Mouse (Mus musculus): ENCODE data around the gene Wiz. TPM values are rescaled to one million over a fixed set of nuclear protein-coding genes. Genes with fewer than 3 reads are reported as not detected.

Wiz gene
- polyA plus RNA-seq, 1 experiment from 2014 or later = 56.2 TPM

DNA sequence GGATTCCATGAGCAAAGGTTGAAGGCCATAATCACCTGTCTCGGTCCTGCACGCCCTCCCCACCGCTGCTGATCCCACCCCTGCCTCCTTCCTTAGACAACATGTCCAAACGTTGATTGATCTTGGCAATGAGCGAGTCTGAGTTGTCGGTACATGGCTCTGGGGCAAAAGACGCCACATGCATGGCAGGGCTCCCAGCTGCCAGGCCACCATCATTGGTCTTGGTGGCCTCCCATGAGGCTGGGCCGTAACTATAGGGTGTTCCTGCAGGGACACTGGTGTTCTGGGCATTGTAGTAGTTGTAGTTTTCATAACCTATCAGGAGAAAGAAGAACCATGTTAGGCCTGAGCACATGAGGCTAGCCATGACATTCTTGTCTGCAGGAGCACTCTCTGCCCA is 72.2 kb downstream of the Wiz start:
- H3K4me1 ChIP-seq (replicated peaks; ENCODE audit: control insufficient read depth, insufficient read depth, low read length) = no peaks in the 10 kb centered on the region; the same call in 1 of the 2 replicates
- H3K27me3 ChIP-seq (ENCODE audit: control insufficient read depth, insufficient read depth, low read length) = no peaks in the 10 kb centered on the region
- H3K4me3 ChIP-seq (ENCODE audit: low read depth, low read length) = no peak overlapping the region
- no peaks in the 10 kb centered on the region for H3K9me3 ChIP-seq (ENCODE audit: control insufficient read depth, low read length)
- H3K36me3 ChIP-seq (ENCODE audit: control insufficient read depth, insufficient read depth, low read length) = peaks cover 41% of the 10 kb centered on the region
- no peak overlapping the region for H3K27ac ChIP-seq (ENCODE audit: low read depth, low read length)
- no peak overlapping the region for H3K9ac ChIP-seq (ENCODE audit: low read length)
- WGBS = 95% methylated on average over 8 of the region's 8 CpGs
- no peak overlapping the region for H3K4me2 ChIP-seq (ENCODE audit: low read depth, low read length, severe bottlenecking)
- ATAC-seq (replicated peaks; ENCODE audit: low FRiP score) (no peak), DNase-seq (ENCODE audit: low spot score) (no peak)

DNA sequence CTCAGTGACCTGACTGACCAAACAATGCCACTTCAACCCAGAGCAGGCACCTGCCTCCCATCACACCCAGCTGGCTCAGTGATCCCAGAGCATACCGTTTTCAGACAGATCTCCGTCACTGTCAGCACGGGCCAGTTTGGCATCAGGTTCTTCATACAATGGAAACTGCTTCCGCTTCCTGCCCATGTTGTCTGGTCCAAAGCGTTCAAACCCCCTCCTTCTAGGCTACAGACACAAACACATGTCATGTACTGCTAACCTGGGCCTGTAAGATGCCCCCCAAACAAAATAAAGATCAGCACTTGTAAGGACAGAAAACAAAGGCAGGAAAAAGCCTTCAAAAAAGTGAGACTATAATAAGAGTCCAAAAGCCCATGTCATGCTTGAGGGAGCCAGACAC is 73.7 kb downstream of the Wiz start:
- no peak overlapping the region for H3K9ac ChIP-seq (ENCODE audit: low read length)
- no peak overlapping the region for H3K4me3 ChIP-seq (ENCODE audit: low read depth, low read length)
- H3K27me3 ChIP-seq (ENCODE audit: control insufficient read depth, insufficient read depth, low read length) = no peaks in the 10 kb centered on the region
- no peak overlapping the region for H3K4me2 ChIP-seq (ENCODE audit: low read depth, low read length, severe bottlenecking)
- no peak for ATAC-seq (replicated peaks; ENCODE audit: low FRiP score)
- no peak for DNase-seq (ENCODE audit: low spot score)
- H3K36me3 ChIP-seq (ENCODE audit: control insufficient read depth, insufficient read depth, low read length) = peaks cover 49% of the 10 kb centered on the region
- WGBS = 91% methylated on average over 5 of the region's 5 CpGs
- H3K4me1 ChIP-seq (replicated peaks; ENCODE audit: control insufficient read depth, insufficient read depth, low read length) = no peaks in the 10 kb centered on the region
- no peaks in the 10 kb centered on the region for H3K9me3 ChIP-seq (ENCODE audit: control insufficient read depth, low read length)
- H3K27ac ChIP-seq (ENCODE audit: low read depth, low read length) = no peak overlapping the region

DNA sequence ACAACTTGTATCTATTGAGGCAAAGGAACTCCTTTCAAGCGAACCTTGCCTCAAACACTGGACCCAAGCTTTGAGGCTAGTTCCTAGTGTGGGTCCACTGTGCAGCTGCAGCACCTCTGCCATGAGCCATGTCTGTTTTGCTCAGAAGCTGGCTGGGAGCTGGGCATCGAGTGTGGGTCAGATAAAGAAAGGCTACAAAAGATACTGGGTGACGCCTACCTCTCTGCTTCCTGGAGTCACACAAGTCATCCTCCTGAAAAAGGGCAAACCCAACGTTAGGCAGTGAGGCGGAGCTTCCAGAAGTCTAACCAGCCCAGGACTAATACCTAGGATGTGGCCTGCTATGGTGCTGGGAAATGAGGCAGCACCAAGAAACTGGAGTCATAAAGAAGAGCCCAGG is 75.3 kb downstream of the Wiz start:
- Histone ChIP-seq H3K4me1 (replicated peaks; ENCODE audit: control insufficient read depth, insufficient read depth, low read length) (no peaks in the 10 kb centered on the region), H3K36me3 (ENCODE audit: control insufficient read depth, insufficient read depth, low read length) (peaks cover 63% of the 10 kb centered on the region), H3K27me3 (ENCODE audit: control insufficient read depth, insufficient read depth, low read length) (no peaks in the 10 kb centered on the region), H3K9me3 (ENCODE audit: control insufficient read depth, low read length) (no peaks in the 10 kb centered on the region), H3K4me2 (ENCODE audit: low read depth, low read length, severe bottlenecking) (no peak overlapping the region), H3K27ac (ENCODE audit: low read depth, low read length) (no peak overlapping the region), H3K9ac (ENCODE audit: low read length) (no peak overlapping the region), H3K4me3 (ENCODE audit: low read depth, low read length) (no peak overlapping the region)
- ATAC-seq (replicated peaks; ENCODE audit: low FRiP score) (no peak), DNase-seq (ENCODE audit: low spot score) (no peak)
- WGBS = 83% methylated on average over 5 of the region's 5 CpGs

DNA sequence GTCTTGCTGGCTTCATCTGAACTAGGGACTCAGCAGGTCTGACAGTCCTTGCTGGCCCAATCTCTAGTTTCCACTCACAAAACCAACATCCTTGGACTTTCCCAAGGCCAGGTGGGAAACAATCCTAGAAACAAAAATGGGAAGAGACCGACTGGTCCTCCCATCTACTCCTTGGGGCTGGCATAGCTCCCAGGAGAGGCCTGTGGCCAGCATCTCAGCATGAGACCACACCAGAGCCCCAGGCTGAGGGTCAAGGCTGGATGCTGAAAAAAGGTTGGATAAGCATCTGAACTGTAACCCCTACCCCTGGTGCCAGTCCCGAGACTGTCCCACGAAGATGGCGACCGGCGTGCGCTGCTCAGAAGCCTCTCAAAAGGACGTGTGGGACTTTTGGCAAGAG is 76.4 kb downstream of the Wiz start:
- H3K27ac ChIP-seq (ENCODE audit: low read depth, low read length) = no peak overlapping the region
- H3K36me3 ChIP-seq (ENCODE audit: control insufficient read depth, insufficient read depth, low read length) = peaks cover 66% of the 10 kb centered on the region
- no peak overlapping the region for H3K4me3 ChIP-seq (ENCODE audit: low read depth, low read length)
- WGBS = 93% methylated on average over 8 of the region's 8 CpGs
- no peaks in the 10 kb centered on the region for H3K4me1 ChIP-seq (replicated peaks; ENCODE audit: control insufficient read depth, insufficient read depth, low read length)
- H3K9ac ChIP-seq (ENCODE audit: low read length) = no peak overlapping the region
- no peak for ATAC-seq (replicated peaks; ENCODE audit: low FRiP score)
- no peaks in the 10 kb centered on the region for H3K9me3 ChIP-seq (ENCODE audit: control insufficient read depth, low read length)
- no peak for DNase-seq (ENCODE audit: low spot score)
- H3K4me2 ChIP-seq (ENCODE audit: low read depth, low read length, severe bottlenecking) = no peak overlapping the region
- no peaks in the 10 kb centered on the region for H3K27me3 ChIP-seq (ENCODE audit: control insufficient read depth, insufficient read depth, low read length)

DNA sequence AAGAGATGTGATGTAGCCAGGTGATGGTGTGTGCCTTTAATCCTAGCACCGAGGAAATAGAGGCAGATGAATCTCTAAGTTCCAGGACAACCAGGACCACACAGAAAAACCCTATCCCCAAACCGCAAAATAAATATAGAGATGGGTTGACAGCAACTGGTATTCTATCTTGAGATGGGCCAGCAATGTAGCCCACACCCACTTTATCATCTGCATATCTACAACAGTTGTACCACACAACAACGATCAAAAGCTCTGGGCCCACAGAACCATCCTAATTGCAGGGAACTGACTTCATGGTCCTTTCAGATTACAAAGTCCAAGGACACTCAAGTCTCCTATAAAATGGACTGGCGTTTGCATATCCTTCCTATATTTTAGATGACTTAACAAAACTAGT is 81.3 kb downstream of the Wiz start:
- H3K9ac ChIP-seq (ENCODE audit: low read length) = no peak overlapping the region
- H3K27ac ChIP-seq (ENCODE audit: low read depth, low read length) = no peak overlapping the region
- no peak overlapping the region for H3K4me3 ChIP-seq (ENCODE audit: low read depth, low read length)
- 95% methylated on average over 4 of the region's 4 CpGs for WGBS
- no peak for DNase-seq (ENCODE audit: low spot score)
- no peaks in the 10 kb centered on the region for H3K9me3 ChIP-seq (ENCODE audit: control insufficient read depth, low read length)
- no peak for ATAC-seq (replicated peaks; ENCODE audit: low FRiP score)
- H3K4me2 ChIP-seq (ENCODE audit: low read depth, low read length, severe bottlenecking) = no peak overlapping the region
- H3K36me3 ChIP-seq (ENCODE audit: control insufficient read depth, insufficient read depth, low read length) = peaks cover 56% of the 10 kb centered on the region
- no peaks in the 10 kb centered on the region for H3K27me3 ChIP-seq (ENCODE audit: control insufficient read depth, insufficient read depth, low read length)
- no peaks in the 10 kb centered on the region for H3K4me1 ChIP-seq (replicated peaks; ENCODE audit: control insufficient read depth, insufficient read depth, low read length)

Small RNA genes lying within 50 kb of the gene (microRNA-seq; reads per million reads assigned to microRNA genes)
- not detected for gene Gm22201 (ENCODE audit: insufficient number of aligned reads)

Other genes with a start within 250 kb of the Wiz start
- 26.8 and 30.2 TPM in 2 replicates for gene Notch3, start 222.6 kb downstream of the Wiz start, polyA plus RNA-seq (2014; fragmentation: Nextera tagmentation; extraction: Ambion mirVana)
- gene Ephx3, start 199.9 kb downstream of the Wiz start, polyA plus RNA-seq (2014; fragmentation: Nextera tagmentation; extraction: Ambion mirVana) = 0.13 and 0.23 TPM in 2 replicates
- gene Brd4, start 104.7 kb downstream of the Wiz start, polyA plus RNA-seq (2014; fragmentation: Nextera tagmentation; extraction: Ambion mirVana) = 130 and 143 TPM in 2 replicates
- 70.5 and 78.4 TPM in 2 replicates for gene Akap8, start 68.2 kb downstream of the Wiz start, polyA plus RNA-seq (2014; fragmentation: Nextera tagmentation; extraction: Ambion mirVana)
- 81.4 and 82.2 TPM in 2 replicates for gene Akap8l, start 38.8 kb downstream of the Wiz start, polyA plus RNA-seq (2014; fragmentation: Nextera tagmentation; extraction: Ambion mirVana)
- gene Rasal3, start 14.1 kb upstream of the Wiz start, polyA plus RNA-seq (2014; fragmentation: Nextera tagmentation; extraction: Ambion mirVana) = 0.21 and 0.47 TPM in 2 replicates
- gene Pglyrp2, start 34.7 kb upstream of the Wiz start, polyA plus RNA-seq (2014; fragmentation: Nextera tagmentation; extraction: Ambion mirVana) = 0.11 TPM in 1 of 2 replicates, not detected in the other
- 0.28 and 0.33 TPM in 2 replicates for gene Cyp4f39, start 63.3 kb upstream of the Wiz start, polyA plus RNA-seq (2014; fragmentation: Nextera tagmentation; extraction: Ambion mirVana)
- 6.6 and 7.9 TPM in 2 replicates for gene Cyp4f17, start 116.6 kb upstream of the Wiz start, polyA plus RNA-seq (2014; fragmentation: Nextera tagmentation; extraction: Ambion mirVana)
- gene Cyp4f16, start 147.1 kb upstream of the Wiz start, polyA plus RNA-seq (2014; fragmentation: Nextera tagmentation; extraction: Ambion mirVana) = 13.4 and 13.5 TPM in 2 replicates
- gene Cyp4f37, start 231.9 kb upstream of the Wiz start, polyA plus RNA-seq (2014; fragmentation: Nextera tagmentation; extraction: Ambion mirVana) = not detected in 2 replicates